Mouse (Mus musculus) heart, embryonic 14.5 days (tissue): ENCODE data around the gene Atpif1. TPM values are rescaled to one million over a fixed set of nuclear protein-coding genes. Genes with fewer than 3 reads are reported as not detected.
"Not testable (repeated sequence)": the region's sequence is repeated elsewhere in the genome, so short reads cannot be mapped to it uniquely, and the experiment has no call there.

Experiments
- ATAC-seq: fragments of 200-750 bp; cut with Nextera tagmentation; 2 replicates; pipeline ENCODE4 v1.8.0; 2017; ENCODE audit warnings: low read depth, moderate TSS enrichment; ENCODE audit not compliant: insufficient number of reproducible peaks, insufficient read depth, low FRiP score
- H3K27ac ChIP-seq, 2 experiments: fragments of 200-500 bp in 1 of 2; fragments of 300-500 bp in 1 of 2; sonication (generic) in 1 of 2; replicated peaks in 1 of 2; 2 replicates each; pipeline ENCODE4 v1.5.1; 2012 to 2014; ENCODE audit warnings: low read depth in 2 of 2, low read length in 2 of 2, control low read depth in 1 of 2, mild to moderate bottlenecking in 1 of 2, mixed read lengths in 1 of 2; ENCODE audit not compliant: control insufficient read depth in 1 of 2, insufficient read depth in 1 of 2
- H3K27me3 ChIP-seq: fragments of 300-500 bp; sonication (generic); 2 replicates; pipeline ENCODE4 v1.6.1; 2014; ENCODE audit warnings: mild to moderate bottlenecking, low read length, control low read depth; ENCODE audit not compliant: control insufficient read depth, insufficient read depth
- H3K36me3 ChIP-seq: fragments of 300-500 bp; sonication (generic); 2 replicates; pipeline ENCODE4 v1.6.1; 2014; ENCODE audit warnings: mild to moderate bottlenecking, control low read depth, low read length, mixed read lengths; ENCODE audit not compliant: control insufficient read depth, insufficient read depth
- H3K4me1 ChIP-seq, 2 experiments: fragments of 200-500 bp in 1 of 2; fragments of 300-500 bp in 1 of 2; sonication (generic) in 1 of 2; 2 replicates each; pipeline ENCODE4 v1.6.1; 2012 to 2014; ENCODE audit warnings: low read length in 2 of 2, control low read depth in 1 of 2, mixed read lengths in 1 of 2; ENCODE audit not compliant: control insufficient read depth in 2 of 2, insufficient read depth in 2 of 2
- H3K4me2 ChIP-seq: fragments of 300-500 bp; sonication (generic); 2 replicates; pipeline ENCODE4 v1.6.1; 2014; ENCODE audit warnings: mild to moderate bottlenecking, low read length
- H3K4me3 ChIP-seq, 2 experiments: fragments of 200-500 bp in 1 of 2; fragments of 300-500 bp in 1 of 2; sonication (generic) in 1 of 2; 2 replicates each; pipeline ENCODE4 v1.5.1; 2012 to 2014; ENCODE audit warnings: low read length in 2 of 2, mild to moderate bottlenecking in 2 of 2, control low read depth in 1 of 2, low read depth in 1 of 2, moderate library complexity in 1 of 2; ENCODE audit not compliant: control insufficient read depth in 1 of 2, insufficient read depth in 1 of 2
- H3K9ac ChIP-seq: fragments of 300-500 bp; sonication (generic); 2 replicates; pipeline ENCODE4 v1.6.1; 2014; ENCODE audit warnings: mild to moderate bottlenecking, low read length
- H3K9me3 ChIP-seq: fragments of 300-500 bp; sonication (generic); 2 replicates; pipeline ENCODE4 v1.6.1; 2016; ENCODE audit warnings: low read length, control low read depth; ENCODE audit not compliant: control insufficient read depth
- WGBS: fragments of 180-500 bp; shearing (Covaris S2); extraction: QIAGEN DNeasy Blood & Tissue Kit; methylation state at CpG from one replicate; pipeline ENCODE4 v1.1.7; 2014; 5-methylcytosine and 5-hydroxymethylcytosine counted together
- polyA plus RNA-seq: library from polyadenylated mRNA; unstranded; fragments of >200 nt; fragmentation: Nextera tagmentation; extraction: Ambion mirVana; gene quantifications from 2 replicates; pipeline ENCODE4 v1.2.1, GENCODE M21; 2014

The Atpif1 gene
- polyA plus RNA-seq, 1 experiment from 2014 or later, result 1,766 TPM

GRCm38 (mm10) chr4:132488976-132489375, 44.5 kb downstream of the Atpif1 start:
- Histone ChIP-seq H3K36me3 (peaks cover 12% of the 10 kb centered on the region), H3K27ac (no peak overlapping the region), H3K4me2 (no peak overlapping the region), H3K27me3 (no peaks in the 10 kb centered on the region), H3K4me1 (peaks cover 0 to 11% of the 10 kb centered on the region in 2 experiments; a peak in 3 of 4 replicates), H3K4me3 (no peak overlapping the region), H3K9ac (no peak overlapping the region), H3K9me3 (no peaks in the 10 kb centered on the region)
- no peak for ATAC-seq
- 68% methylated on average over 6 of the region's 6 CpGs for WGBS

DNA sequence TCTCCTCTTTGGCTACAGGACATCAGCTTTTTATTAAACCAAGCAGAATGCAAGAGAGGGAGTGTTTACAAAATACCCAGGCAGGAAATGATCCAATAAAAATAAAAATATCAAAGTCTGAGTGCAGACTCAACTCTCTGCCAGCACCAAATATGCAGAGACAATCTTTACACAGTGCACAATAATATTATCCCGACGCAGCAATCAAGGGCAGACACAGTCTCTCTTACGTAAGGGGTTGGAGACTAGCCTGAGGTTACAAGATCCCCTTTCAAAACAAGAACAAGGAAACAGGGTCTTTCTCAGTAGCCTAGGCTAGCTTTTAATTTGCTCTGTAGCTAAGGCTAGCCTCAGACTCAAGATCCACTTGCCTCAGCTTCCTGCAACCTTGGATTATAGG, 44.9 kb downstream of the Atpif1 start:
- Histone ChIP-seq H3K9me3 (no peaks in the 10 kb centered on the region), H3K27ac (no peak overlapping the region), H3K27me3 (no peaks in the 10 kb centered on the region), H3K36me3 (peaks cover 10% of the 10 kb centered on the region), H3K9ac (no peak overlapping the region), H3K4me3 (no peak overlapping the region), H3K4me1 (peaks cover 0 to 11% of the 10 kb centered on the region in 2 experiments; a peak in 3 of 4 replicates), H3K4me2 (no peak overlapping the region)
- no peak for ATAC-seq
- WGBS, result 76% methylated on average over 3 of the region's 3 CpGs

DNA sequence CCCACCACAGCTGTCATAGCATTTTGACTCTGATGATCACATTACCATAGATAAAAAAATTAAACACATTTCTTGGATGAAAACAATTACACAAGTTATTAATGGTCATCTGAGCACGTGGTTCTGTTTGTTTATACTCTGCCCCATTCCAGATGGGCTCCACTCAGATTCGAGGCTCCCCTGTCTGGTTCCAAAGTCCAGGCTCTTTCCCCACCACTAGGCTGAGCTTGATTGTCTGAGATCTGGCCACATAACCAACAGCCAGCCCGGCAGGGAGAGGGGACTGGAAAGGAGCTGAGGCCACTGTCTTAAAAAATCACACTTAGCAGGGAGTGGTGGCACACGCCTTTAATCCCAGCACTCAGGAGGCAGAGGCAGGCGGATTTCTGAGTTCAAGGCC, 48.6 kb downstream of the Atpif1 start:
- Histone ChIP-seq H3K9me3 (no peaks in the 10 kb centered on the region), H3K4me3 (no peak overlapping the region), H3K4me2 (no peak overlapping the region), H3K4me1 (no peaks in the 10 kb centered on the region; a peak in 1 of 4 replicates), H3K27ac (no peak overlapping the region), H3K36me3 (no peaks in the 10 kb centered on the region), H3K9ac (no peak overlapping the region), H3K27me3 (no peaks in the 10 kb centered on the region)
- ATAC-seq, result no peak
- WGBS, result 67% methylated on average over 5 of the region's 5 CpGs

GRCm38 (mm10) chr4:132484231-132484630, 49.2 kb downstream of the Atpif1 start:
- no peak for ATAC-seq
- WGBS, result 78% methylated on average over 4 of the region's 4 CpGs
- H3K4me2 ChIP-seq, result no peak overlapping the region
- no peak overlapping the region for H3K9ac ChIP-seq
- H3K27me3 ChIP-seq, result no peaks in the 10 kb centered on the region
- H3K9me3 ChIP-seq, result no peaks in the 10 kb centered on the region
- no peak overlapping the region for H3K27ac ChIP-seq
- no peaks in the 10 kb centered on the region for H3K36me3 ChIP-seq
- no peak overlapping the region for H3K4me3 ChIP-seq
- H3K4me1 ChIP-seq, result no peaks in the 10 kb centered on the region

DNA sequence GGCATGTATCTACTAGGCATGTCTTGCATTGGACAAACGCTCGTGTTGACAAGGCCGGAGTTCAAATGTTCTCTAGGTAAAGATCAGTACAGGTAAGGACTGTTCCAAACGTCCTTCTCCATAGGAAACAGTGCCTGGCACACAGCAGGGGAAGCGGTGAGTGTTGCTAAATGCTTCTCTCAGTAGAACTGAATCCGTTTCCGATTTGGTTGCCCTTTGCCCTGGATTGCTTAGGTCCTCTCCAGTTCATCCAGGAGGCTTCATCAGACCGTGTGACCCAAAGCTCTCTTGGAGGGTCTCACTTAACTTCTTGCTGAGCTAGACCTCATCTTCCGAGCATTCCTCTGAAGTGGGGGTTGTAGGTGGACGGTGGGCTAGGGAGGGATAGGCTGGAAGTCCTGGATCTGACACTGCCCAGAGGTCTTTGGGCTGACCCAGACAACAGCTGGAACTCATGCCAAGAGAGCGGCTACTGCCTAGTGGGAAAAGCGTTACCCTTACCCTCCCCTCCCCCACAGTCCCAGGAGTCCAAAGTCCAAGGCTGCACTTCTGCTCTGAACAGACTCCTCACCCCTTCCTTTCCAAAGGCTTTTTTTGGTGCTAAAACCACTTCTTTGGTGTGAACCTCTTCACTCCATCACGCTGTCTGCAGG, 50.4 kb downstream of the Atpif1 start:
- H3K9ac ChIP-seq, result no peak overlapping the region
- H3K36me3 ChIP-seq, result no peaks in the 10 kb centered on the region
- no peaks in the 10 kb centered on the region for H3K9me3 ChIP-seq
- no peak overlapping the region for H3K27ac ChIP-seq
- H3K4me2 ChIP-seq, result no peak overlapping the region
- H3K4me1 ChIP-seq, result no peaks in the 10 kb centered on the region
- no peak for ATAC-seq
- no peaks in the 10 kb centered on the region for H3K27me3 ChIP-seq
- H3K4me3 ChIP-seq, result no peak overlapping the region
- WGBS, result 70% methylated on average over 13 of the region's 13 CpGs

- H3K4me3 ChIP-seq, H3K9me3 ChIP-seq, H3K9ac ChIP-seq, H3K4me2 ChIP-seq, H3K36me3 ChIP-seq, ATAC-seq, H3K27ac ChIP-seq, H3K27me3 ChIP-seq, H3K4me1 ChIP-seq: not testable (repeated sequence)
- WGBS, result 59% methylated on average over 3 of the region's 3 CpGs
Measured at GRCm38 (mm10) chr4:132482104-132482503, 51.4 kb downstream of the Atpif1 start.

Other genes with a start within 250 kb of the Atpif1 start
- 1.2 and 1.4 TPM in 2 replicates for gene Rab42, start 230.3 kb downstream of the Atpif1 start, polyA plus RNA-seq
- 74.0 and 80.6 TPM in 2 replicates for gene Trnau1ap, start 204.1 kb downstream of the Atpif1 start, polyA plus RNA-seq
- gene Rcc1, start 180.1 kb downstream of the Atpif1 start, polyA plus RNA-seq, result 18.9 and 21.1 TPM in 2 replicates
- 19.3 and 20.2 TPM in 2 replicates for gene Phactr4, start 111.2 kb downstream of the Atpif1 start, polyA plus RNA-seq
- gene Med18, start 69.7 kb downstream of the Atpif1 start, polyA plus RNA-seq, result 12.1 and 13.0 TPM in 2 replicates
- gene Sesn2, start 23.2 kb downstream of the Atpif1 start, polyA plus RNA-seq, result 3.8 and 4.4 TPM in 2 replicates
- gene Dnajc8, start 1.9 kb upstream of the Atpif1 start, polyA plus RNA-seq, result 112 and 117 TPM in 2 replicates
- 0.66 and 0.73 TPM in 2 replicates for gene Ptafr, start 30.4 kb upstream of the Atpif1 start, polyA plus RNA-seq
- gene Eya3, start 105.3 kb upstream of the Atpif1 start, polyA plus RNA-seq, result 19.2 and 20.2 TPM in 2 replicates
- 4.7 and 4.9 TPM in 2 replicates for gene Xkr8, start 198.9 kb upstream of the Atpif1 start, polyA plus RNA-seq
- 4.4 TPM in 2 replicates for gene Smpdl3b, start 223.6 kb upstream of the Atpif1 start, polyA plus RNA-seq
- gene Rpa2, start 234.7 kb upstream of the Atpif1 start, polyA plus RNA-seq, result 74.3 and 78.8 TPM in 2 replicates